Mouse (Mus musculus) lung, adult 18-20 months (tissue): ENCODE measurements around the gene Vash2.

Experiments
- DNase-seq, 2 experiments: peaks; one replicate each; pipeline ENCODE4 v3.0.0; 2022; ENCODE audit warnings: mixed read lengths in 2 of 2

The Vash2 gene

GRCm38 (mm10) chr1:190919725-190920469 is 59.2 kb downstream of the Vash2 start:
- no peak for DNase-seq

DNA sequence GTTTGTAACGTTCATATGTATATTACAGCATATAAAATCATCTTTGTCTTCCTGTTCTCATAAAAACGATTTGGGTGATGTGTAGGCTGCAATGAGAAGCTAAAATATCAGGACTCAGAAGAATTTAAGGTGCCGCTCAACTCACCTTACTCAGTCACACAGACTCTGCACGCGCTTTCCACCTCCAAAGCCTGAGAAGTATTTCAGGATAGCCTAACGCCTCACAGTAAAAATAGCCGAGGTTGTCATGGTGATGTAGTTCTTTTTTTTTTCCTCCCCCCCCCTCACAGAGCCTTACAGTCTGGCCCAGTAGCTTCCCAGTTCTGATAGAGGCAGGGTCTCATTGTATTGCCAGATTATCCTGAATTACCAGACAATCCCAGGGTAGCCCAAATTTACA is 60.2 kb downstream of the Vash2 start:
- no peak for DNase-seq

DNA sequence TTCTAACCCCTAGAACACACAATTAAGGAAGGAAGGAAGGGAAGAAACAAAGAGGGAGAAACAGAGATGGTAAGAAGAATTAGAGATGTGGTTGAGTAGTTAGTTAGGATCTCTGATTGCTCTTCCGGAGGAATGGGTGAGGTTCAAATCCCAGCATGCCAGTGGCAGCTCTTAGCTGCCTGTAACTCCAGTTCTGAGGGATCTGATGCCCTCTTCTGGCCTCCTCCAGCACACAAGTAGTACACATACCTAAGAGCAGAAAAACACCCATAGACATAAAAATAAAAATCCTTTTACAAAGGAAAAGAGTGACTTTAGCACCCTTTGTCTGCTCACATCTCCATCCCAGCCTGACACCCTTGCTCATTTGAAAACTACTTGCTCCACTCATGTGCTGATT is 66.5 kb downstream of the Vash2 start:
- DNase-seq = no peak

- peak; percentile 74 to 79 for DNase-seq
Observed at GRCm38 (mm10) chr1:190911415-190912123, 67.5 kb downstream of the Vash2 start, which contains the start of gene Rps6kc1. Gene Rps6kc1, minus strand, starts transcription at chr1:190911770.

GRCm38 (mm10) chr1:190910836-190911235 is 68.3 kb downstream of the Vash2 start:
- DNase-seq = no peak

GRCm38 (mm10) chr1:190904714-190905113 is 74.4 kb downstream of the Vash2 start:
- peak; percentile 18 to 59 for DNase-seq

DNA sequence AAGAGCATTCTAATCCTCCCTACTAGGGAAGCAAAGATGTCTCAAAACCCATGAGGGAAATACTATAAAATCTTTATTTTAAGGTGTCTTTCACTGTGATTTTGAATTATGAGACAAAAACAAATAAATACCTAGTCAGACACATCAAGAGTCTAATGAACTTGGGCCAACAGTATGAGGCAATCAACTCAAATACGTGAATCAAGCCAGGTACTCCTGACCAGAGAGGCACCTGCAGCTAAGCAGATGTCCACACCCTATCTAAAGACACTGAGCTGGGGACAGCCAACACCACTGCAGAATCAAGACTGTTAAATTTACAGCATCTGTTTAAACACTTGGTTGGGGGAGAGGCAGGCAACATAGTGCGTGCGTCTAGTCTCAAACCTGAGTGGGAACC is 75.0 kb downstream of the Vash2 start:
- peak in 1 of 2 experiments; percentile 54 for DNase-seq

GRCm38 (mm10) chr1:190901082-190901481 is 78.0 kb downstream of the Vash2 start:
- no peak for DNase-seq

DNA sequence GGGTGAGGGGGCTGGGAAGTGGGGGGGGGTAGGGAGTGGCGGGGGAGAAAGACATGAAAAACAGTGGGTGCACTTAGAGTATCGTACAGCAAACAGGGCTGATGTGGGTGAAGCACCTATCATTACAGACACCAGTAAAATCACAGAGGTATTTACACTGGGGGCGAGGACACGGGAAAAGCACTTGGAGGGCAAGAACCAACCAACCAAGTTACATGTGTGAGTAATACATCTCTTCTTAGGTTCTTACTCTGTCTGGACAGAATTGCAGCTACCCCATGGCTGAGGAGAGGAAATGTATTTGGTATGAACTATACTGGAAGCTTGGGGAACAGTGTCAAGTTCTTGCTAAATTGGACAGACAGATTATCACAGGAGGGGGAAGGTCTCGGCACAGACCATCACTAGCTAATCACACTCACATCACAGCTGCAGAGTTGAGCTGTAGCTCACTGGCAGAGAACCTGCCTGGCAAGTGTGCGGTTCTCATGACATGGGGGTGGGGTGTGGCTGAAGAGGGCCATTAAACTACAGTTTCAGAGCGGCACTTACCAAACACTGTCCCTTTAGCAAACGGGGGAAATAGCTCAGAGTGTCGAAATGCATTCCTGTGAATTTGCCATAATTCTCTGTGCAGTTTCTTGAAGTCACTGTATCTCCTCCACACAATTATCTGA is 80.1 kb downstream of the Vash2 start:
- DNase-seq = peak; percentile 66 to 77

- DNase-seq = no peak
Observed at GRCm38 (mm10) chr1:190898186-190898585, 80.9 kb downstream of the Vash2 start.
